Mouse (Mus musculus): ENCODE results near the gene Egflam.

DNA sequence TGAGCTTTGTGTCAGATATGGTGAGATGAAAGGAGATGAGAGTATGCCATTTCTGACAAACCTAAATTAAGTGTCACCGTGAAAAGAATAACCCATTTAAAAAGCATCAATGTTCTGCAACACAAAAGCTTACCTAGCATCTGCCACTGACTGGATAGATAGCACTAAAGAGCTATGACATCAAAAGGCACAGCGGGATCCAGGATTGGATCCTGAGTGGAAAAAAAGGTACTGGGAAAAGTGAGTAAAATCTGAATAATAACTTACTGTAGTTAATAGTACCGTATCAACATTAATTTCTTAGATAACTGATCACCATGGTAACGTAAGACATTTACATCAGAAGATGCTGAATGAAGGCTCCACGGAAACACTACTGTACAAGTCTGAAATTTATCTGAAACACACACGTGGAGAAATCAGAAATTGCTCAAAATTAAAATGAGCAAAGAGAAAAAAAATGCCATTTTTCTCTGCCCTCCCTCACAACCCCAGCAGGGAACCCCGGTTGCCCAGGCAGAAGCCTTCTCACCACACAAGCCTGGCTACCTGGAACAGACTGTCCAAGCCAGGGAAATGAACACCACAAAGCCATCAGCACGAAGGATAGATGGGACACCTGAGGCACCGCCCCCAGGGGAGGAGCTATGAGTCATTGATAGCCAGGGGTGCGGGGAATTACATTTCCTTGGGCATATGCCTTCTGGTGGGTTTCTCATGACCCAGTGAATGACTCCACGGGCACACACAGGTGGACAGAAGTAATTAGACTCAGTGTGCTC is 63.5 kb downstream of the Egflam start:
- TF ChIP-seq CTCF (IDR thresholded peaks at IDR 0.05; ENCODE audit: control insufficient read depth, insufficient read depth, insufficient replicate concordance, low read depth, low read length): no peak
- TF ChIP-seq POLR2A (IDR thresholded peaks at IDR 0.05; ENCODE audit: control insufficient read depth, low read depth, low read length): no peak

Data from testis, adult 2 months (tissue).